Comparison of ENCODE assay signal across 8 mouse cellular contexts in the genomic region with DNA sequence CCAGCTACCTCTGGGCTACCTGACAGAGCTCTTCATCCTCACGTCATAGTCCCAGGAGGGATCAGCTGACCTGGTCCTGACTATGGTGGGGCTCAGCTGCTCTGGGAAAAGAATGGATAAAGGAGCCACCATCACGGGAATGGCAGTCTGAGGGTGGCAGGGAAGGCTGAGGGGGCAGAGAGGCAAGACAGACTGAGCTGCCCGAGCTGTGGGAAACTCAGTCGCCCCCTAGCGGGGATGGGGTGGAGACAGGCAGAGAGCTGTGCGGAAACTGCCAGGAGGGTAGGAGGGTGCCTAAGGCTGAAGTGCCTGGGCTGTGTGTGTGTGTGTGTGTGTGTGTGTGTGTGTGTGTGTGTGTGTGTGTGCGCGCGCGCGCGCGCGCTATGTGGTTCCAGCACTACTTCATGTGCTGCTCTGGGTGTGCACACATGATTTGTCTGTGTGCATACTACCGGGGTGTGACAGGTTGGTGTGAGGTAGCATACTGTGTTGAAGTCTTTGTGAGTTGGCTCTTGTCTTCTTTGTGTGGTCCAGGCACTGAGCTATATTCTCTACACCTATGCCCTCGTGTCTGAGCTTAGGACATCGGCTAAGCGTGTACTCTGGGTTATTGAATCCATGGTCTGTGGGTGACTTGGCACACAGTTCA. TPM values are rescaled to one million over a fixed set of nuclear protein-coding genes. Genes with fewer than 3 reads are reported as not detected.
DNase-seq lines count a peak whose midpoint lies in the region; ATAC-seq and TF ChIP-seq lines count a peak whose summit lies in the region.

No protein-coding gene starts in this region.

- no peak for DNase-seq in testis, postnatal 14 days (ENCODE audit: low spot score)
- DNase-seq in forebrain, postnatal 0 days: peak; percentile 66
- peak; percentile 59 for DNase-seq in kidney, postnatal 10 days
- DNase-seq in liver, postnatal 0 days: peak; percentile 65
- DNase-seq in thymus, postnatal 14 days: peak; percentile 77

- ATAC-seq in cerebellum, adult (ENCODE audit: insufficient number of reproducible peaks, low FRiP score, low TSS enrichment): peak; percentile 34; the same call in 1 of the 2 replicates
- ATAC-seq in forebrain, postnatal 0 days: peak; percentile 66
- peak; percentile 19; the same call in 1 of the 2 replicates for ATAC-seq in liver, postnatal 0 days
- peak; percentile 35 for ATAC-seq in neural tube, embryonic 15.5 days (ENCODE audit: low FRiP score)

- WGBS in forebrain, postnatal 0 days: 60% methylated on average over 18 of the region's 18 CpGs
- 40% methylated on average over 18 of the region's 18 CpGs for WGBS in liver, postnatal 0 days (ENCODE audit: insufficient replicate concordance)
- 55% methylated on average over 18 of the region's 18 CpGs for WGBS in neural tube, embryonic 15.5 days

- no peak overlapping the region for H3K27ac ChIP-seq in testis, adult 2 months (ENCODE audit: control insufficient read depth, insufficient read depth, low read depth, low read length)
- peak overlapping the region; percentile 83 for H3K27ac ChIP-seq in forebrain, postnatal 0 days (ENCODE audit: low read depth, low read length)
- H3K27ac ChIP-seq in liver, postnatal 0 days (ENCODE audit: low read depth): no peak overlapping the region
- H3K27ac ChIP-seq in neural tube, embryonic 15.5 days (replicated peaks): peak overlapping the region; percentile 67

- H3K36me3 ChIP-seq in testis, adult 2 months (ENCODE audit: control insufficient read depth, insufficient read depth, low read length): no peaks in the 10 kb centered on the region
- H3K36me3 ChIP-seq in forebrain, postnatal 0 days (ENCODE audit: insufficient read depth): peaks cover 4% of the 10 kb centered on the region
- no peaks in the 10 kb centered on the region for H3K36me3 ChIP-seq in liver, postnatal 0 days (replicated peaks; ENCODE audit: insufficient read depth, low read length)
- peaks cover 5% of the 10 kb centered on the region; the same call in 1 of the 2 replicates for H3K36me3 ChIP-seq in neural tube, embryonic 15.5 days

- TF ChIP-seq POLR2A in testis, adult 2 months (IDR thresholded peaks at IDR 0.05; ENCODE audit: control insufficient read depth, low read depth, low read length): no peak

- H3K4me1 ChIP-seq in testis, adult 2 months (ENCODE audit: control insufficient read depth, insufficient read depth, low read length): no peaks in the 10 kb centered on the region; the same call in 1 of the 2 replicates
- peaks cover 27% of the 10 kb centered on the region for H3K4me1 ChIP-seq in forebrain, postnatal 0 days (ENCODE audit: insufficient read depth)
- H3K4me1 ChIP-seq in liver, postnatal 0 days (ENCODE audit: insufficient read depth): no peaks in the 10 kb centered on the region
- peaks cover 37% of the 10 kb centered on the region for H3K4me1 ChIP-seq in neural tube, embryonic 15.5 days

- no peaks in the 10 kb centered on the region for H3K27me3 ChIP-seq in testis, adult 2 months (ENCODE audit: control insufficient read depth, insufficient read depth, low read length)
- no peaks in the 10 kb centered on the region for H3K27me3 ChIP-seq in forebrain, postnatal 0 days (ENCODE audit: insufficient read depth, low read length)
- H3K27me3 ChIP-seq in liver, postnatal 0 days (ENCODE audit: insufficient read depth, low read length): no peaks in the 10 kb centered on the region
- no peaks in the 10 kb centered on the region for H3K27me3 ChIP-seq in neural tube, embryonic 15.5 days (replicated peaks)

- peak; percentile 21; the same call in 1 of the 2 replicates for TF ChIP-seq CTCF in testis, adult 2 months (IDR thresholded peaks at IDR 0.05; ENCODE audit: control insufficient read depth, insufficient read depth, insufficient replicate concordance, low read depth, low read length)
- TF ChIP-seq CTCF in forebrain, postnatal 0 days (IDR thresholded peaks at IDR 0.05; ENCODE audit: low read depth): peak; percentile 76
- TF ChIP-seq CTCF in liver, postnatal 0 days (IDR thresholded peaks at IDR 0.05; ENCODE audit: low read depth): peak; percentile 66

- TF ChIP-seq EP300 in liver, postnatal 0 days (IDR thresholded peaks at IDR 0.05; ENCODE audit: low read depth): no peak

- peak overlapping the region; percentile 64 for H3K4me3 ChIP-seq in testis, adult 2 months (ENCODE audit: control insufficient read depth, low read depth, low read length)
- H3K4me3 ChIP-seq in forebrain, postnatal 0 days (ENCODE audit: low read depth, low read length): 0 out of 2 replicates have a peak overlapping the region, but pooled peaks have one; percentile 16
- no peak overlapping the region for H3K4me3 ChIP-seq in liver, postnatal 0 days (ENCODE audit: low read depth, low read length)
- H3K4me3 ChIP-seq in neural tube, embryonic 15.5 days (replicated peaks): no peak overlapping the region

- H3K9ac ChIP-seq in forebrain, postnatal 0 days: no peak overlapping the region
- no peak overlapping the region for H3K9ac ChIP-seq in liver, postnatal 0 days (replicated peaks)
- H3K9ac ChIP-seq in neural tube, embryonic 15.5 days (replicated peaks): no peak overlapping the region

- no peaks in the 10 kb centered on the region for H3K9me3 ChIP-seq in forebrain, postnatal 0 days (ENCODE audit: low read length)
- no peaks in the 10 kb centered on the region for H3K9me3 ChIP-seq in liver, postnatal 0 days (ENCODE audit: low read length)
- H3K9me3 ChIP-seq in neural tube, embryonic 15.5 days (replicated peaks): no peaks in the 10 kb centered on the region

- peak overlapping the region; percentile 43 for H3K4me2 ChIP-seq in forebrain, postnatal 0 days (ENCODE audit: low read depth)
- H3K4me2 ChIP-seq in liver, postnatal 0 days (ENCODE audit: low read depth, low read length): no peak overlapping the region
- H3K4me2 ChIP-seq in neural tube, embryonic 15.5 days: peak overlapping the region; percentile 36

RNA-seq across cellular contexts. Expression of gene Kcnc1, which starts 26.6 kb away (rescaled TPM):
- polyA plus RNA-seq in testis, adult 2 months (2012; rRNA removed): 14.6 and 19.1 TPM in 2 replicates
- total RNA-seq in forebrain, postnatal 0 days (2014; rRNA removed): 19.2 and 23.3 TPM in 2 replicates
- 9.3 and 22.8 TPM in 2 replicates for polyA plus RNA-seq in forebrain, postnatal 0 days (2015; fragmentation: Nextera tagmentation; extraction: Ambion mirVana)
- polyA plus RNA-seq in liver, postnatal 0 days (2015; fragmentation: Nextera tagmentation; extraction: Ambion mirVana): 0.07 TPM in 1 of 2 replicates, not detected in the other
- 16.8 and 19.4 TPM in 2 replicates for polyA plus RNA-seq in neural tube, embryonic 15.5 days (2015; fragmentation: Nextera tagmentation; extraction: Ambion mirVana)

RNA-seq across cellular contexts. Expression of gene Myod1, which starts 46.6 kb away (rescaled TPM):
- 0.09 TPM in 1 of 2 replicates, not detected in the other for polyA plus RNA-seq in testis, adult 2 months (2012; rRNA removed)
- total RNA-seq in forebrain, postnatal 0 days (2014; rRNA removed): not detected in 2 replicates
- polyA plus RNA-seq in forebrain, postnatal 0 days (2015; fragmentation: Nextera tagmentation; extraction: Ambion mirVana): 0.19 TPM in 1 of 2 replicates, not detected in the other
- 0.09 TPM in 1 of 2 replicates, not detected in the other for polyA plus RNA-seq in liver, postnatal 0 days (2015; fragmentation: Nextera tagmentation; extraction: Ambion mirVana)
- 2.2 and 2.3 TPM in 2 replicates for polyA plus RNA-seq in neural tube, embryonic 15.5 days (2015; fragmentation: Nextera tagmentation; extraction: Ambion mirVana)

Comparison
In these comparisons a context has a peak if more than half of its experiments do, and no peak if none do; other contexts are left out.
1. H3K27ac ChIP-seq: peak in forebrain, postnatal 0 days (single experiment) and neural tube, embryonic 15.5 days (single experiment); none in testis, adult 2 months (single experiment) and liver, postnatal 0 days (single experiment).
2. H3K4me3 ChIP-seq: peak in testis, adult 2 months (single experiment) and forebrain, postnatal 0 days (single experiment); none in liver, postnatal 0 days (single experiment) and neural tube, embryonic 15.5 days (single experiment).
3. CTCF ChIP-seq: peak in every context shown above with its lines; median percentile 76 in forebrain, postnatal 0 days; 66 in liver, postnatal 0 days; 21 in testis, adult 2 months.
4. Peak in every context shown above with its lines, with median percentiles within 50 percentile points of each other: ATAC-seq.